Mouse (Mus musculus) cerebellum, adult 9-11 months (tissue): ENCODE results near the gene Tacc3.

Experiments
- DNase-seq: peaks from one replicate; pipeline ENCODE4 v3.0.0; 2022

Tacc3 gene

GRCm38 (mm10) chr5:33723641-33724465 is 65.9 kb downstream of the Tacc3 start:
- DNase-seq, result no peak

- DNase-seq, result peak; percentile 52
Observed at GRCm38 (mm10) chr5:33726081-33726647, 68.2 kb downstream of the Tacc3 start.

- no peak for DNase-seq
Observed at GRCm38 (mm10) chr5:33726891-33727290, 69.0 kb downstream of the Tacc3 start.
